Mouse (Mus musculus) midbrain, embryonic 11.5 days (tissue): Measurements from ENCODE around the gene Cdk2ap2. TPM values are rescaled to one million over a fixed set of nuclear protein-coding genes. Genes with fewer than 3 reads are reported as not detected.

Experiments used
- ATAC-seq: fragments of 200-750 bp; cut with Nextera tagmentation; 2 replicates; pipeline ENCODE4 v1.8.0; 2017; ENCODE audit warnings: moderate TSS enrichment, moderate library complexity; ENCODE audit not compliant: low FRiP score
- DNase-seq: peaks from one replicate; pipeline ENCODE4 v3.0.0; 2015; ENCODE audit warnings: low spot score; ENCODE audit errors: missing footprints
- H3K27ac ChIP-seq: fragments of 300-500 bp; sonication (generic); 2 replicates; pipeline ENCODE4 v1.5.1; 2014; ENCODE audit warnings: low read depth, low read length
- H3K27me3 ChIP-seq: fragments of 300-500 bp; sonication (generic); 2 replicates; pipeline ENCODE4 v1.6.1; 2014; ENCODE audit warnings: mild to moderate bottlenecking, low read length, moderate library complexity, mixed read lengths; ENCODE audit not compliant: control insufficient read depth, insufficient read depth
- H3K36me3 ChIP-seq: fragments of 300-500 bp; sonication (generic); 2 replicates; pipeline ENCODE4 v1.6.1; 2014; ENCODE audit warnings: mild to moderate bottlenecking, low read length, moderate library complexity, mixed read lengths; ENCODE audit not compliant: control insufficient read depth, insufficient read depth
- H3K4me1 ChIP-seq: fragments of 300-500 bp; sonication (generic); 2 replicates; pipeline ENCODE4 v1.6.1; 2014; ENCODE audit warnings: low read length; ENCODE audit not compliant: control insufficient read depth, insufficient read depth
- H3K4me2 ChIP-seq: fragments of 300-500 bp; sonication (generic); 2 replicates; pipeline ENCODE4 v1.6.1; 2014; ENCODE audit warnings: mild to moderate bottlenecking, moderate library complexity
- H3K4me3 ChIP-seq: fragments of 300-500 bp; sonication (generic); 2 replicates; pipeline ENCODE4 v1.5.1; 2014; ENCODE audit warnings: low read depth, low read length
- H3K9ac ChIP-seq: fragments of 300-500 bp; sonication (generic); 2 replicates; pipeline ENCODE4 v1.6.1; 2014; ENCODE audit warnings: low read length
- H3K9me3 ChIP-seq: fragments of 300-500 bp; sonication (generic); 2 replicates; pipeline ENCODE4 v1.6.1; 2016; ENCODE audit warnings: low read length; ENCODE audit not compliant: control insufficient read depth
- WGBS: fragments of 180-500 bp; shearing (Covaris S2); extraction: QIAGEN DNeasy Blood & Tissue Kit; methylation state at CpG from one replicate; pipeline ENCODE4 v1.1.7; 2014; 5-methylcytosine and 5-hydroxymethylcytosine counted together
- polyA plus RNA-seq: library from polyadenylated mRNA; unstranded; fragments of >200 nt; fragmentation: Nextera tagmentation; extraction: Ambion mirVana; gene quantifications from 2 replicates; pipeline ENCODE4 v1.2.1, GENCODE M21; 2014

The Cdk2ap2 gene
- polyA plus RNA-seq, 1 experiment from 2014 or later: 73.5 TPM

DNA sequence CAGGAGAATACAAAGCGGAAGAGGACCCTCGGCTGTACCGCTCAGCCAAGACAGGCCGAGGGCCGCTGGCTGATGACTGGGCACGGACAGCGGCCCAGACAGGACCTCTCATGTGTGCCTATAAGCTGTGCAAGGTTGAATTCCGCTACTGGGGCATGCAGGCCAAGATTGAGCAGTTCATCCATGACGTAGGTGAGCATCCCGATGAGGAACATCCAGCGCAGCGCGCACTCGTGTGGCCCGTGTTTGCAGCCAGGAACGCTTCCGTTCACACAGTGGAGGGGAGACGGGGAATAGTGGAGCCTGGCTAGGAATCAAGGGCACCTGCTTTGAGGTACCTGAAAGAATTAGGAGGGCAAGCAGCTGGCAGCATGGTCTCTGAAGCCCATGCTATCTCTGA, 6.3 kb downstream of the Cdk2ap2 start:
- WGBS: 92% methylated on average over 18 of the region's 18 CpGs
- H3K36me3 ChIP-seq: no peaks in the 10 kb centered on the region
- peaks cover 21% of the 10 kb centered on the region for H3K27me3 ChIP-seq
- no peak overlapping the region for H3K4me2 ChIP-seq
- DNase-seq (no peak), ATAC-seq (no peak)
- no peak overlapping the region for H3K27ac ChIP-seq
- no peaks in the 10 kb centered on the region for H3K9me3 ChIP-seq
- H3K9ac ChIP-seq: no peak overlapping the region
- H3K4me1 ChIP-seq: peaks cover 23% of the 10 kb centered on the region
- no peak overlapping the region for H3K4me3 ChIP-seq

- H3K9me3 ChIP-seq: no peaks in the 10 kb centered on the region
- H3K27me3 ChIP-seq: peaks cover 21% of the 10 kb centered on the region
- H3K27ac ChIP-seq: no peak overlapping the region
- H3K36me3 ChIP-seq: no peaks in the 10 kb centered on the region
- DNase-seq (no peak), ATAC-seq (no peak)
- peaks cover 23% of the 10 kb centered on the region for H3K4me1 ChIP-seq
- no peak overlapping the region for H3K4me3 ChIP-seq
- WGBS: 76% methylated on average over 3 of the region's 3 CpGs
- H3K9ac ChIP-seq: no peak overlapping the region
- H3K4me2 ChIP-seq: no peak overlapping the region
Observed at GRCm38 (mm10) chr19:4103792-4104191, 6.8 kb downstream of the Cdk2ap2 start.

DNA sequence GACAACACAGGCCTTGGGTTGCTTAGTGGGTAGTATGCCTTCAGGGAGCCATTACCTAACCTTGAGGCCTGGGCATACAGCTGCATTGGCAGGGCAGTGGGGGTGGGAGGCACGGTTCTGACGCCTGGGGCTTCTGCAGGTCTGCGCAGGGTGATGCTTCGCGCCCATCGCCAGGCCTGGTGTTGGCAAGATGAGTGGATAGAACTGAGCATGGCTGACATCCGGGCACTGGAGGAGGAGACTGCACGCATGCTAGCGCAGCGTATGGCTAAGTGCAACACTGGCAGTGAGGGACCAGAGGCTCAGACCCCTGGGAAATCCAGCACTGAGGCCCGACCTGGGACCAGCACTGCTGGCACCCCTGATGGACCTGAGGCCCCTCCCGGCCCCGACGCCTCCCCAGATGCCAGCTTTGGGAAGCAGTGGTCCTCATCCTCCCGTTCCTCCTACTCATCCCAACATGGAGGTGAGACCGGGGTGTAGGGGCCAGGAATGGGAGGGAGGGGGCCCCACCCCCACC, 7.8 kb downstream of the Cdk2ap2 start:
- Histone ChIP-seq H3K4me2 (no peak overlapping the region), H3K36me3 (no peaks in the 10 kb centered on the region), H3K27ac (no peak overlapping the region), H3K9me3 (no peaks in the 10 kb centered on the region), H3K9ac (no peak overlapping the region), H3K27me3 (peaks cover 20% of the 10 kb centered on the region), H3K4me3 (no peak overlapping the region), H3K4me1 (peaks cover 17% of the 10 kb centered on the region)
- WGBS: 94% methylated on average over 16 of the region's 16 CpGs
- ATAC-seq (no peak), DNase-seq (no peak)

GRCm38 (mm10) chr19:4106654-4107053, 9.7 kb downstream of the Cdk2ap2 start:
- no peaks in the 10 kb centered on the region for H3K36me3 ChIP-seq
- ATAC-seq: no peak
- 95% methylated on average over 14 of the region's 14 CpGs for WGBS

DNA sequence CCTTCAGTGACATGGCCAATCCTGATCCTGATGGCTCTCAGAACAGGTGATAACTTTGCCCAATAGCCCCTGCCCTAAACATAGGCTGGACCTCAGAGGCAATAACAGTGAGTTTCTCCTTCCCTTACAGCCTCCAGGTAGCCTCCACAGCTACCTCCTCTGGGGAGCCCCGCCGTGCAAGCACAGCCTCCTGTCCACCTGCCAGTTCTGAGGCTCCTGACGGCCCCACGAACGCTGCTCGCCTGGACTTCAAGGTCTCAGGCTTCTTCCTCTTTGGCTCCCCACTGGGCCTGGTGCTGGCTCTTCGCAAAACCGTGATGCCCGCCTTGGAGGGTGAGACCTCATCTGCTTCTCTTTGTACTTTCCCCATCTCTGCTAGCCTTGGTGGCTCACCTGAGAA, 11.6 kb downstream of the Cdk2ap2 start:
- ATAC-seq: no peak
- Histone ChIP-seq H3K9me3 (no peaks in the 10 kb centered on the region), H3K9ac (no peak overlapping the region), H3K4me2 (no peak overlapping the region), H3K4me3 (no peak overlapping the region), H3K27ac (no peak overlapping the region), H3K4me1 (no peaks in the 10 kb centered on the region), H3K27me3 (no peaks in the 10 kb centered on the region), H3K36me3 (no peaks in the 10 kb centered on the region)
- 88% methylated on average over 9 of the region's 9 CpGs for WGBS
- DNase-seq: no peak

More at GRCm38 (mm10) chr19:4106654-4107053, 9.7 kb downstream of the Cdk2ap2 start:
- no peak overlapping the region for H3K4me3 ChIP-seq
- no peaks in the 10 kb centered on the region for H3K9me3 ChIP-seq
- H3K27me3 ChIP-seq: peaks cover 5% of the 10 kb centered on the region
- DNase-seq: no peak
- no peaks in the 10 kb centered on the region for H3K4me1 ChIP-seq
- no peak overlapping the region for H3K4me2 ChIP-seq
- H3K9ac ChIP-seq: no peak overlapping the region
- H3K27ac ChIP-seq: no peak overlapping the region

DNA sequence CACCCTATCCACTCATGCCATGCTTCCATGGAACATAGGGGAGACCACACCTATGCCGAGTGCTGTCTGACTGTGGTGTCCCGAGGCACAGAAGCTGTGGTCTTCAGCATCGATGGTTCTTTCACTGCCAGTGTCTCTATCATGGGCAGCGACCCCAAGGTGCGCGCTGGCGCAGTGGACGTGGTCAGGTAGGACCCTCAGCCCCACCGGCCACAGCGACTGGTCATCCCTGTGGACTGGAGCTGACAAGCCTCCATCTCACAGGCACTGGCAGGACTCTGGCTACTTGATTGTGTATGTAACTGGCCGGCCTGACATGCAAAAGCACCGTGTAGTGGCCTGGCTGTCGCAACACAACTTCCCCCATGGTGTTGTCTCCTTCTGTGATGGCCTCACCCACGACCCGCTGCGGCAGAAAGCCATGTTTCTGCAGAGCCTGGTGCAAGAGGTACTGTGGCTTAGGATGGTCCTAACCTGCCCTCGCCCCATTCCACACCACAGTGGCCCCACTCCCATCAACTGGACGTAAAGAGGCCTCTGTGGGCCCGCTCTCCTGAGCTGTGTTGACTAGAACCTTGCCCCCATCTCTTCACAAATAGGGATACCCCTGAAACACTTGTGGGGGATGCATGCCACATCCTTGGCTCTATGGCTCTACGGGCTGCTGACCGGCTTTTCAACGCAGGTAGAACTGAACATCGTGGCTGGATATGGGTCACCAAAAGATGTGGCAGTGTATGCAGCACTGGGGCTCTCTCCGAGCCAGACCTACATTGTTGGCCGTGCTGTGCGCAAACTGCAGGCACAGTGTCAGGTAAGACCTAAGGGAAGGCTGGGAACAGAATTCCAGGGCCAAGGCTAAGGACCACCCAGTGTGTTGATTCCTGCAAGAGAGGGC, 15.3 kb downstream of the Cdk2ap2 start:
- H3K4me1 ChIP-seq: no peaks in the 10 kb centered on the region
- no peak overlapping the region for H3K4me2 ChIP-seq
- H3K9ac ChIP-seq: no peak overlapping the region
- H3K4me3 ChIP-seq: no peak overlapping the region
- H3K27ac ChIP-seq: no peak overlapping the region
- no peaks in the 10 kb centered on the region for H3K9me3 ChIP-seq
- H3K27me3 ChIP-seq: no peaks in the 10 kb centered on the region
- ATAC-seq: no peak
- peaks cover 5% of the 10 kb centered on the region for H3K36me3 ChIP-seq
- DNase-seq: no peak
- 94% methylated on average over 26 of the region's 26 CpGs for WGBS

GRCm38 (mm10) chr19:4113186-4113805, 16.3 kb downstream of the Cdk2ap2 start:
- WGBS: 83% methylated on average over 13 of the region's 13 CpGs
- Histone ChIP-seq H3K36me3 (peaks cover 5% of the 10 kb centered on the region), H3K4me3 (no peak overlapping the region), H3K9ac (no peak overlapping the region), H3K9me3 (no peaks in the 10 kb centered on the region), H3K4me2 (no peak overlapping the region), H3K27ac (no peak overlapping the region), H3K4me1 (no peaks in the 10 kb centered on the region), H3K27me3 (no peaks in the 10 kb centered on the region)
- DNase-seq: no peak
- no peak for ATAC-seq

- WGBS: 80% methylated on average over 5 of the region's 5 CpGs
- Histone ChIP-seq H3K36me3 (peaks cover 5% of the 10 kb centered on the region), H3K4me3 (no peak overlapping the region), H3K27me3 (no peaks in the 10 kb centered on the region), H3K9ac (no peak overlapping the region), H3K4me1 (no peaks in the 10 kb centered on the region), H3K9me3 (no peaks in the 10 kb centered on the region), H3K4me2 (no peak overlapping the region), H3K27ac (no peak overlapping the region)
- no peak for DNase-seq
- no peak for ATAC-seq
Observed at GRCm38 (mm10) chr19:4113806-4114230, 16.8 kb downstream of the Cdk2ap2 start.

DNA sequence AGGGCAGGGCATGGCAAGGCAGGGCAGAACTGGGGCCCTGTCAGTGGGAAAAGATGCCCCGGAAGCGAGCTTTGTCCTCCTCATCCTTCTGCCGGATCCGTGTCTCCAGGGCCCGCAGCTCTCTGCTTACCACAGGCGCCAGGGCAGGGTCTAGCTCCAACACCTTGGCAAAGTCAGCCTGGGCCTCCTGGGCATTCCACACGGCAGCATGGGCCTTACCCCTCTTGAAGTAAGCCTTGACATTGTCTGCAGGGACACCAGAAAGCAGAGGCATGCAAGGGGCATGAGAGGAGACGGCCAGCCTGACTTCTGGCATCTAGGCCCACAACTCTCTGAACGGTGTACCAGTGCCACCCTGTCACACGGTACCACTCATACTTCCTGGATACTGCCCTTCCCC, 17.6 kb downstream of the Cdk2ap2 start:
- WGBS: 92% methylated on average over 10 of the region's 10 CpGs
- no peak for ATAC-seq
- Histone ChIP-seq H3K9me3 (no peaks in the 10 kb centered on the region), H3K36me3 (peaks cover 5% of the 10 kb centered on the region), H3K4me1 (no peaks in the 10 kb centered on the region), H3K9ac (no peak overlapping the region), H3K27me3 (no peaks in the 10 kb centered on the region), H3K27ac (no peak overlapping the region), H3K4me2 (no peak overlapping the region), H3K4me3 (no peak overlapping the region)
- no peak for DNase-seq
